8 mouse cellular contexts compared by ENCODE assay signal in the genomic region with DNA sequence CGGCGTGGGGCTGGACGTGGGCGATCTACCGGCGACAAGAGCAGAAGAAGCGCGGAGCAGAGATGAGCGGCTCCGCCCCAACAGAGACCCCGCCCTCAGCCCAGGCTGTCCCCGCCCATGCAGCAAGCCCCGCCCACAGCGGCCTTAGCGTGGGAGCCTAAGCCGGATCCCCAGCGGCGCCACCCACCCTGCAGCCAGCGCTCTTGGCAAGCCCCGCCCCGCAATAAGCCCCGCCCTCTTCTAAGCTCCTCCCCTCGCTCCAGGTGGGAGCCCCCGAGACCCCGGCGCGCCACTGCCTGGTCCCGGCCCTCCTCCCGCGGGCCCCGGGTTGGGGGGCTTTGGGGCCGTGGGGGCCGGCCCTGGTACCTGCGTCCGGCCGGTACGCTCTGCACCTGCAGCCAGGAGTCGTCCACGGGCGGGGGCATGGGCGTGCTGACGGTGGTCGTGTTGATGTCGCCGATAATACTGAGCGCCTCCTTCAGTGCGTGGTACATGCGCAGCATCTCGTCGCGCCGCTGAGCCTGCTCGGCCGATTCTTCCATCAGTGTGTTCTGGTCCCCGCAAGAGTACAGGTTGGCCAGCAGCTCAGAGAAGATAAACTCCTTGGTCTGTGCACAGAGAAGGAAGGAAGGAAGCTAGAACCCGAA. TPM values are rescaled to one million over a fixed set of nuclear protein-coding genes. Genes with fewer than 3 reads are reported as not detected.
DNase-seq lines count a peak whose midpoint lies in the region.

No protein-coding gene starts in this region.

- peak overlapping the region; percentile 76 for H3K4me3 ChIP-seq in heart, embryonic 10.5 days

- H3K27me3 ChIP-seq in heart, embryonic 10.5 days (ENCODE audit: insufficient read depth, poor library complexity, severe bottlenecking): peaks cover 56% of the 10 kb centered on the region; the same call in 1 of the 2 replicates

- H3K36me3 ChIP-seq in heart, embryonic 10.5 days: peaks cover 26% of the 10 kb centered on the region

- peak; percentile 90 for DNase-seq in left cerebral cortex, postnatal 4 days
- no peak for DNase-seq in left cerebral cortex, postnatal 25 days (ENCODE audit: low spot score in 2 of 2)
- DNase-seq in embryo, embryonic 11 days: peak; percentile 95
- peak; percentile 96 for DNase-seq in heart, embryonic 10.5 days (ENCODE audit: low spot score)
- peak; percentile 55 to 74 for DNase-seq in kidney, adult 8-10 months
- peak; percentile 89 for DNase-seq in lung, postnatal 10 days
- DNase-seq in retina, adult 2 months (ENCODE audit: low read depth, low spot score): peak; percentile 68
- DNase-seq in thymus, postnatal 36 days: peak; percentile 80 to 81

- H3K9me3 ChIP-seq in heart, embryonic 10.5 days: no peaks in the 10 kb centered on the region

- WGBS in heart, embryonic 10.5 days: 1% methylated on average over 54 of the region's 56 CpGs

- intact Hi-C loops in left cerebral cortex, postnatal 4 days (cut with DNase I): no loop called here
- intact Hi-C loops in left cerebral cortex, postnatal 25 days (cut with DNase I): no loop called here

- peak overlapping the region; percentile 84 for H3K27ac ChIP-seq in heart, embryonic 10.5 days

- H3K4me1 ChIP-seq in heart, embryonic 10.5 days: peaks cover 56% of the 10 kb centered on the region

RNA-seq across cellular contexts. Expression of a gene that starts 24.6 kb away (rescaled TPM):
- 100 to 1,000 TPM; 228 to 230 TPM for total RNA-seq in left cerebral cortex, postnatal 4 days (2021)
- total RNA-seq in left cerebral cortex, postnatal 25 days (2021): 100 to 1,000 TPM; 213 to 214 TPM
- 318 and 348 TPM in 2 replicates for polyA plus RNA-seq in heart, embryonic 10.5 days (2016; fragmentation: Nextera tagmentation; extraction: Ambion mirVana)

RNA-seq across cellular contexts. Expression of a gene that starts 25.3 kb away (rescaled TPM):
- 10 to 100 TPM; 75.6 to 81.7 TPM for total RNA-seq in left cerebral cortex, postnatal 4 days (2021)
- 10 to 100 TPM; 82.6 to 82.8 TPM for total RNA-seq in left cerebral cortex, postnatal 25 days (2021)
- polyA plus RNA-seq in heart, embryonic 10.5 days (2016; fragmentation: Nextera tagmentation; extraction: Ambion mirVana): 22.0 and 27.2 TPM in 2 replicates

RNA-seq across cellular contexts. Expression of a gene that starts 39.7 kb away (rescaled TPM):
- total RNA-seq in left cerebral cortex, postnatal 4 days (2021): 100 to 1,000 TPM in 1 of 2 experiments, 10 to 100 TPM in 1; 87.7 to 101 TPM
- 10 to 100 TPM; 67.5 to 73.1 TPM for total RNA-seq in left cerebral cortex, postnatal 25 days (2021)
- 41.0 and 48.0 TPM in 2 replicates for polyA plus RNA-seq in heart, embryonic 10.5 days (2016; fragmentation: Nextera tagmentation; extraction: Ambion mirVana)

RNA-seq across cellular contexts. Expression of a gene that starts 40.7 kb away (rescaled TPM):
- total RNA-seq in left cerebral cortex, postnatal 4 days (2021): 100 to 1,000 TPM; 241 to 308 TPM
- total RNA-seq in left cerebral cortex, postnatal 25 days (2021): 1,000 to 10,000 TPM; 1,197 to 1,302 TPM
- 4.3 and 9.4 TPM in 2 replicates for polyA plus RNA-seq in heart, embryonic 10.5 days (2016; fragmentation: Nextera tagmentation; extraction: Ambion mirVana)

RNA-seq across cellular contexts. Expression of a gene that starts 52.5 kb away (rescaled TPM):
- total RNA-seq in left cerebral cortex, postnatal 4 days (2021): 10 to 100 TPM; 61.8 to 62.5 TPM
- 10 to 100 TPM; 51.6 to 55.8 TPM for total RNA-seq in left cerebral cortex, postnatal 25 days (2021)
- 63.1 and 65.8 TPM in 2 replicates for polyA plus RNA-seq in heart, embryonic 10.5 days (2016; fragmentation: Nextera tagmentation; extraction: Ambion mirVana)

Comparison
In these comparisons a context has a peak if more than half of its experiments do, and no peak if none do; other contexts are left out.
1. DNase-seq: peak in left cerebral cortex, postnatal 4 days (single experiment), embryo, embryonic 11 days (single experiment), heart, embryonic 10.5 days (single experiment), kidney, adult 8-10 months (2 of 2), lung, postnatal 10 days (single experiment), retina, adult 2 months (single experiment) and thymus, postnatal 36 days (2 of 2); none in left cerebral cortex, postnatal 25 days (0 of 2).